Mouse (Mus musculus): ENCODE data around the gene Kif2c.

The Kif2c gene

DNA sequence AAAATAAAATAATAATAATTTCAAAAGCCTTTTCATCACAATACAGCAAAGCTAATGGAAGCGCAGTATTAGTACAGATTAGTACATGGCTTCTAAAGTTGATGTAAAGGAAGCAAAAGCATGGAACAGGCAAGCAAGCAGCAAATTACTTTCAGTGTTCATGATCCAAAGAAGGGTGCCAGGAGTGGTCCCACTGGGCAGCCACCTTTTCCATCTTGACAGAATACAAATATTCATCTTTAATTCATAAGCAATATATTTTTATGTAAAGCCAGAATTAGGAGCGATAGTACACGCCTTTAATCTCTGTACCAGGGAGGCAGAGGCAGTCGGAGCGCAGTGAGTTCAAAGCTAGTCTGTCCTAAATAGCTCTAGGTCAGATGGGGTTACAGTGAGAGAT, 62.8 kb downstream of the Kif2c start:
- no peak for DNase-seq (ENCODE audit: low spot score)

DNA sequence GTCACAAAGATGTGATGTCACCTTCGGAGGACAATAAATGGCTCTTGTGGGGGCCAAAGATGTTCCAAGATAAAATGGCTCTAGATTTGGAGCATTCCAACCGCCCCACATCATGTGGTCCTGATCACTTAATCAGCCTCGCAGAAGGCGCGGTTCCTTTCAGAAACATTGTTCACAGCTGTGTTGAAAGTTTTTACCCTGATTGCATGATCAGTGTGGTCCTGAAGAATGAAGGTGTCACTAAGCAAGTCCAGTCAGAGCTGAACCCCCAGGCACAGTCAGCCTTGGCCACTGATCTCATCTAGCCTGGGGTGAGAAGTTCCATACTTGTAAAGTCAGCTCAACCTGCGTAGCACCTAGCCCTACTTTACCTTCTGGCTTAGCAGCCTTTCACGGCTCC, 64.5 kb downstream of the Kif2c start:
- no peak for DNase-seq (ENCODE audit: low spot score)

DNA sequence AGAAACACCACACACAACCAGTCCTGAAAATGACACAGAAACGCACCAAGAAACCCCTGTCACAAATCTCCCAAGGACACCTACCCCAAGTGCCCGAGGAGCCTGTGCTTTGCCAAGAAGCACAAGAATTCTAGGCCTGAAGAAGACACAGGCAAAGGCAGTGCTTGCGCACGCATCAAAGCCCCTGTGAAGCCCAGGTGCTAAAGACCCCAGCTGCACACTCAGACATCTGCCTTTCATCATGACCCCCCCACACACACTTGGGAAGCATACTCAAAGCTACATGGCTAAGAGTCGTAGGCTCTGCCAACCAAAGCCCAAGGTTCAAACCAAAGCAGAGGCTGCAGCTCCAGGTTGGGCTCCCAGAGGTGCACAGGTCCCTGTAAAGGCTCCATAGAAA, 66.8 kb downstream of the Kif2c start:
- DNase-seq (ENCODE audit: low spot score) = no peak

DNA sequence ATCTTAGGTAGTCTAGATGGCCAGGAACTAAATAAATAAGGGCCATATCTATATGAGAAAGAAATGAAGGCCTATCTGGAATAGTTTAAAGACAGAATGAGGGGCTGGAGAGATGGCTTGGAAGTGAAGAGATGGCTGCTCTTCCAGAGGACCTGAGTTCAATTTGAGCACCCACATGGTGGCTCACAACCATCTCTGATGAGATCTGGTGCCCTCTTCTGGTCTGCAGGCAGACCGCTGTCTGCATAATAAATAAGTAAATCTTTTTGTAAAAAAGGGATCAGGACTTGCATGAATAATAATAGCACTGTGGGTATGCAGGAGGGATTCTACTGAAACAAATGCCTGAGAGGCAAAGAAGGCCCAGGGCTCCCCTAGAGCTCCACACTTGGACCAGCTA, 69.2 kb downstream of the Kif2c start:
- DNase-seq (ENCODE audit: low spot score) = no peak

DNA sequence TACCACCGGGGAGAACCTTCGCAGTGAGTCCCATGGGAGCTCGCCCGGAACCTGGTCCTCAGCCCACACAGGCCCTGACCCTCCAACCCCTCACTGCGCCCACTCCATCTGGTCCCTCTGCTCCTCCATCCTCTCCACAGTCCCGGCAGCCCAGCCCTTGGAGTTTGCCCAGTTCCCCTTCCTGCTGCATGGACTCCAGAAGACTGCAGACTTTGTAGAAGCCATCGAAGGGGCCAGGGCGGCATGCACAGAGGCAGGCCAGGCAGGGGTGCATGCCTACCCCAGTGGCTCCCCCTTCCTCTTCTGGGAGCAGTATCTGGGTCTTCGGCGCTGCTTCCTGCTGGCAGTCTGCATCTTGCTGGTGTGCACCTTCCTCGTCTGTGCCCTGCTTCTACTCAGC, 71.5 kb downstream of the Kif2c start:
- no peak for DNase-seq (ENCODE audit: low spot score)

DNA sequence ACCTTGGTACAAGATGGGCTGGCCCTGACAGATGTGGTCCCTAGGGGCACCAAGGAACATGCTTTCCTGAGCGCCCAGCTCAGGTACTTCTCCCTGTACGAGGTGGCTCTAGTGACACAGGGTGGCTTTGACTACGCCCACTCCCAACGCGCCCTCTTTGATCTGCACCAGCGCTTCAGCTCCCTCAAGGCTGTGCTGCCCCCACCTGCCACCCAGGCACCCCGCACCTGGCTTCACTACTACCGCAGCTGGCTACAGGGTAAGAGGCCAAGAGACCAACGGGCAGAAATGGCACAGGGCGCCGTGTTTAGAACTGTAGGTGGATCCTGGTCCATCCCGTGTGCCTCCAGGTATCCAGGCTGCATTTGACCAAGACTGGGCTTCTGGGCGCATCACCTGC, 72.2 kb downstream of the Kif2c start:
- DNase-seq (ENCODE audit: low spot score) = no peak

Measured in c-Kit-positive CD71-positive TER-119-positive erythroid progenitor cells, embryonic 14.5 days (primary cell).